Mouse (Mus musculus): ENCODE data around the gene Dab1. TPM values are rescaled to one million over a fixed set of nuclear protein-coding genes. Genes with fewer than 3 reads are reported as not detected.

The Dab1 gene
- total RNA-seq, 2 experiments from 2014 or later = 0.41 to 1.2 TPM

GRCm38 (mm10) chr4:103700392-103700791 lies 81.2 kb downstream of the Dab1 start:
- no peak for DNase-seq

GRCm38 (mm10) chr4:103702137-103702536 lies 83.0 kb downstream of the Dab1 start:
- DNase-seq = no peak

GRCm38 (mm10) chr4:103704477-103704876 lies 85.3 kb downstream of the Dab1 start:
- DNase-seq = no peak

- no peak for DNase-seq
Measured at GRCm38 (mm10) chr4:103706501-103706900, 87.3 kb downstream of the Dab1 start.

GRCm38 (mm10) chr4:103707140-103707539 lies 88.0 kb downstream of the Dab1 start:
- DNase-seq = no peak

GRCm38 (mm10) chr4:103711353-103711752 lies 92.2 kb downstream of the Dab1 start:
- no peak for DNase-seq

GRCm38 (mm10) chr4:103713921-103714320 lies 94.8 kb downstream of the Dab1 start:
- DNase-seq = no peak

- DNase-seq = no peak
Measured at GRCm38 (mm10) chr4:103714991-103715390, 95.8 kb downstream of the Dab1 start.

GRCm38 (mm10) chr4:103715568-103715967 lies 96.4 kb downstream of the Dab1 start:
- no peak for DNase-seq

- no peak for DNase-seq
Measured at GRCm38 (mm10) chr4:103722738-103723137, 103.6 kb downstream of the Dab1 start.

GRCm38 (mm10) chr4:103726486-103726885 lies 107.3 kb downstream of the Dab1 start:
- no peak for DNase-seq

- DNase-seq = no peak
Measured at GRCm38 (mm10) chr4:103737185-103737584, 118.0 kb downstream of the Dab1 start.

GRCm38 (mm10) chr4:103751249-103751855 lies 132.2 kb downstream of the Dab1 start:
- no peak for DNase-seq

- no peak for DNase-seq
Measured at GRCm38 (mm10) chr4:103754561-103754960, 135.4 kb downstream of the Dab1 start.

GRCm38 (mm10) chr4:103757241-103757640 lies 138.1 kb downstream of the Dab1 start:
- no peak for DNase-seq

GRCm38 (mm10) chr4:103762416-103762815 lies 143.3 kb downstream of the Dab1 start:
- no peak for DNase-seq

GRCm38 (mm10) chr4:103775712-103776111 lies 156.6 kb downstream of the Dab1 start:
- DNase-seq = no peak

- peak; percentile 31 for DNase-seq
Measured at GRCm38 (mm10) chr4:103781398-103781797, 162.2 kb downstream of the Dab1 start.

- no peak for DNase-seq
Measured at GRCm38 (mm10) chr4:103783561-103784247, 164.5 kb downstream of the Dab1 start.

- DNase-seq = no peak
Measured at GRCm38 (mm10) chr4:103793589-103794312, 174.6 kb downstream of the Dab1 start.

- no peak for DNase-seq
Measured at GRCm38 (mm10) chr4:103796416-103796815, 177.3 kb downstream of the Dab1 start.

GRCm38 (mm10) chr4:103802439-103802838 lies 183.3 kb downstream of the Dab1 start:
- DNase-seq = no peak

- DNase-seq = no peak
Measured at GRCm38 (mm10) chr4:103804461-103804860, 185.3 kb downstream of the Dab1 start.

Measured in gastrocnemius, postnatal 10 days (tissue).